Mouse (Mus musculus): ENCODE measurements around the gene Magix. TPM values are rescaled to one million over a fixed set of nuclear protein-coding genes. Genes with fewer than 3 reads are reported as not detected.

Gene Magix
- not detected for polyA plus RNA-seq (2017; shearing (Covaris generic))

GRCm38 (mm10) chrX:7680864-7681263 is at the start of gene Magix:
TSS of gene Magix (minus strand) at chrX:7681251.

DNA sequence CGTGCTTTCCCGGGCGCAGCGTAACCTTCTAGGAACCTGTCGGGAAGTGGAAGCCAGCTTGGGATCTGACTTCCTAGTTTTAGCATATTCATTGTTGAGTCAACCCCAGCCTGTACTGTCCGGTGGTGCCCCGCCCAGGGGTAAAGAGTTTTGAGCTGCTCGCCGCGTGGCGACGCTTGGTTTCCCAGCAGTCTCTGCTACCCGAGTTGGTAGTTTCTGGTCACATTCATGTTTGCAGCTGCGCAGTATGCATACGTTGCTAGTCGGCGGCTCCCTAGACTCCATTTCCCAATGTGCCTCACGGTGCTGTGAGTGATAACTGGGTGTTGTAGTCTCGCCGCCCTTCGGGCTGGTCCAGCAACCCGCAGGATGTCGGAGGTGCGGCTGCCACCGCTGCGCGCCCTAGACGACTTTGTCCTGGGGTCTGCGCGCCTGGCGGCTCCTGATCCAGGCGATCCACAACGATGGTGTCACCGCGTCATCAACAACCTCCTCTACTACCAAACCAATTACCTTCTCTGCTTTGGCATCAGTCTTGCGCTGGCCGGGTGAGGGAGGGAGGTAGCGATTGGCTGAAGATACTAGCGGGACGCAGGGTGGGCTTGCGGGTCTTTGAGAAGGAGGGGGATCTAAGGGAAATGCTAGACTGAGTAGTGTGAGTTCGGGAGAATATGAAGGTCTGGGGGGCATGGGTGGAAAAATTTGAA is 47.3 kb upstream of the Magix start, which contains the start of gene Praf2:
Gene Praf2 (plus strand): TSS at position 225 of the 707 bp plus-strand sequence.

DNA sequence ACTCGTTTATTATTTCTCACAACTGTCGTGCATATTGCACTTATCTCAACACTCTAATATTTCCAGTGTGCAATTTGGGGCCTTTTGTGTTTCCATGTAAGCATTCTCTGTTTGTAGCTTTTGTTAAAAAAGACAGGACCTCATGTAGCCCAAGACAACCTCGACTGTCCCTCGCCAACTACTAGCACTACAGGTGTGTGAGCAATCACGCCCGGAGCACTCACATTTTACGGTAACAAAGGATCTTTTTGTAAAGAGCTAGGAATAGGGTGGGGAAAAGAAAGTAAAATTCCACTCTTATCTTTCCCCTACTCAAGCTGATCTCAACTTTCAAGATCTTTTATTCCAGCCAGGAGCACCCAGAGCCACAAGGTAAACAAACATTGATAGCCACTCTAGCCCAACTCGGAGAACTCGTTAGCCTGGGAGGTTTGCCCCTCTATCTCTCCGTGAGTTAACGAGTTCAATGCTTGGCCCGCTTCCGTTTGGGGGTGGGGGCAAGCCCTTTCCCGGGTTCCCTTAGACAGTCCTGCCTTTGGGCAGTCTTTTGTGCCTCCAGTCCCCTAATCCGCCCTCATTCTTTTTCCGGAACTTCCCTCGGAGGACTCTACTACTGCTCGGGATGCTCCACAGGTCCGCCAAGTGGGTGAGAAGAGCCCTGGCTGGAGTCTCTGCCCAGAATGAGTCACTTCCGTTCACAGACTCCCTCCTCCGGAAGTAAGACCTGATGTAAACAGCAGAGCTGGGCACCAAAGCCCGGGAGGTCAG is 40.6 kb upstream of the Magix start, which contains the start of gene Gm45208:
Gene Gm45208 (plus strand): TSS at position 732 of the 768 bp plus-strand sequence.

DNA sequence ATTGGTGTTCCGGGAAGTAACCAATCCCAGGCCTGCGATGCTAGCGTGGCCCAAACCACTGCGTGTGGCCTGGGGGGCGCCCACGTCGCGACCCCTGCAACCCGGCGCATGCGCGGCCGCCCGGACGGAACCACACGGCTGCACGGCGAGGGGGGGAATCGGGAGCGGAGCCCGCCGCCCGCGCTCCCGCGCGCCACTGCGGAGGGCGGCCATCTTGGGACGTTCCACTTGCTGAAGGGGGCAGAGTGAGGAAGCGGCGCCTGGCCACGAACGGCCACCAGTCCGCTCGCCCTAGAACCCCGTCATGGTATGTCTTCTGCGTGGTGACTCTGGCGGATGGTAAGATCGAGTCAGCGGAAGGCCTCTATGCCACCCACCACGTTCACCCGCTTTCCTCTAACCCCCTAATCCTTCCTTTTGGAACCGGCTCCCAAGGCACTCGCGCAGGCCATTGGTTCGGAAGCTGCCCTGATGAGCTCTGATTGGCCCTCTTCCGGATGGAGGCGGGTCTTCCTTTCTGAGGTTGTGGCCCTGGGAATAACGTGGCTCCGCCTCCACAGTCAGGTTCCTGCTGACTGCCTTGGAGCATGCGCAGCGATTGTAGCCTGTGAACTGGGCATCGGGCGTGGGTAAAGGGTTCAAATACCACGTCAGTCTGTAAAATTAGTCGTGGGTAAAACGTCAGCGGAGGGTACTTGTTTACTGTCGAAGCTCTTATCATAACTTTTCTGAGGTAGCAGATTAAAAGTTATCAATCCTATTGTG is 33.3 kb upstream of the Magix start, which contains the start of gene Wdr45:
Gene Wdr45 (plus strand): TSS at position 199 of the 765 bp plus-strand sequence.

GRCm38 (mm10) chrX:7696954-7697381 is 15.9 kb upstream of the Magix start, which contains the start of gene Gpkow:
TSS of gene Gpkow (plus strand) at chrX:7697131.

GRCm38 (mm10) chrX:7670921-7671623 is 10.0 kb downstream of the Magix start, which contains the start of gene Plp2:
TSS of gene Plp2 (minus strand) at chrX:7671390.

DNA sequence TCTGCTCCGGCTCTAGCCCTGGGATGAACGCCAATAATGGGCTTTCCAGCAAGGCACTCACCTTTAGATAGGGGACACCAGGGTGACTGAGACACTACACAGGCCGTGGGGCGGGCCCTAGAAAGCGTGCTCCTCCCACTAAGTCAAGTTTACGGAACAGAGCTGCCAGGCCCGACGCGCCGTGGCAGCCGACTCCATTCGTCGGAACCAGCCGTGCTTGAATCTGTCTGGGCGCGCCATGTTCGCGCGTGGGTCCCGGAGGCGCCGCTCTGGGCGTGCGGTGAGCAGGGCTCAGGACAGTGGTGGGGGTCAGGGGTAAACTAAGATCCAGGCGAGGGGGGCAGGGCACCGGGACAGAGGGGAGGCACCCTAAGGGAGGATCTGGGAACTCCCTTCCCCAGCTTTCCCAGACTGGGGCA is 23.8 kb downstream of the Magix start, which contains the start of gene Prickle3:
Gene Prickle3 (plus strand): TSS at position 40 of the 419 bp plus-strand sequence.

DNA sequence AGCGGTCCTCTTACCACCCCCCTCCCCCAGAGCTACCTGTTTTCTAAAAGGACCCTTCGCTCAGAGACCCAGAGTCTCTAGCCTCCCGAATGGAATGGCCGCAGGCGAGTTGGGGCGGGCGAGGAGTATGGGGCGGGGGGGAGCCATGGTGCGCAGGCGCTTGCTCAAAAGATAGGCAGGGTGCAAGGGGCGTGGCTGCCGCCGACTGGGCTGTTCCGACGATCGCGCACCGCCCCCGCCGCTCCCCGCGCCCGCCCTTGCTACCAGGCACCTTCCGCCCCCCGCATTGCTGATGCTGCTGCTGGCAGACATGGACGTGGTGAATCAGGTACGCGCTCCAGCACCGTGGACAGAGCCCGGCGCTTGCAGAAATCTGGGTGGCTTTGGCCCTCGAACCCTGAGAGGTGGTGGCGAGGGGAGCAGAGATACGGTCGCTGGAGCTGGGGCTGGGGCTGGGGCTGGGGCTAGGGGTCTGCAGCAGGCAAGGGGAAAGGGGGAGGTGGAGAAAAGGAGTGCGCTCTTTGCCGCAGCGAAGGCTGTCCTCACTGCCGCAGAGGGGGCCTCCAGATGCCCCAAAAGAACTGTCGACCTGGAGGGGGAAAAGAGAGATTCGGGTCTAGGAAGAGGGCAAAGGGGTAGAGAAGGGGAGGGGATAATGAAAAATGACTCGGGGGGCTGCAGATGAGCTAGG is 42.5 kb downstream of the Magix start, which contains the start of gene Syp:
Gene Syp (plus strand): TSS at position 71 of the 691 bp plus-strand sequence.

Other genes starting within 250 kb of the Magix start
- 94.7 TPM for gene Foxp3, start 107.6 kb downstream of the Magix start, polyA plus RNA-seq (2017; shearing (Covaris generic))
- 9.1 TPM for gene Ppp1r3f, start 107.0 kb downstream of the Magix start, polyA plus RNA-seq (2017; shearing (Covaris generic))
- gene Ccdc22, start 75.7 kb downstream of the Magix start, polyA plus RNA-seq (2017; shearing (Covaris generic)) = 30.6 TPM
- gene Cacna1f, start 74.2 kb downstream of the Magix start, polyA plus RNA-seq (2017; shearing (Covaris generic)) = not detected
- 18.7 TPM for gene Syp, start 42.8 kb downstream of the Magix start, polyA plus RNA-seq (2017; shearing (Covaris generic))
- gene Prickle3, start 24.0 kb downstream of the Magix start, polyA plus RNA-seq (2017; shearing (Covaris generic)) = 43.5 TPM
- 122 TPM for gene Plp2, start 9.9 kb downstream of the Magix start, polyA plus RNA-seq (2017; shearing (Covaris generic))
- 87.5 TPM for gene Gpkow, start 15.9 kb upstream of the Magix start, polyA plus RNA-seq (2017; shearing (Covaris generic))
- gene Wdr45, start 33.1 kb upstream of the Magix start, polyA plus RNA-seq (2017; shearing (Covaris generic)) = 79.9 TPM
- not detected for gene Gm45208, start 41.0 kb upstream of the Magix start, polyA plus RNA-seq (2017; shearing (Covaris generic))
- 40.0 TPM for gene Praf2, start 47.2 kb upstream of the Magix start, polyA plus RNA-seq (2017; shearing (Covaris generic))
- gene Ccdc120, start 69.7 kb upstream of the Magix start, polyA plus RNA-seq (2017; shearing (Covaris generic)) = 0.29 TPM
- gene Tfe3, start 81.3 kb upstream of the Magix start, polyA plus RNA-seq (2017; shearing (Covaris generic)) = 55.8 TPM
- gene Gripap1, start 108.5 kb upstream of the Magix start, polyA plus RNA-seq (2017; shearing (Covaris generic)) = 120 TPM
- 1.6 TPM for gene Kcnd1, start 141.0 kb upstream of the Magix start, polyA plus RNA-seq (2017; shearing (Covaris generic))
- gene Otud5, start 160.1 kb upstream of the Magix start, polyA plus RNA-seq (2017; shearing (Covaris generic)) = 22.0 TPM
- 85.7 TPM for gene Pim2, start 197.0 kb upstream of the Magix start, polyA plus RNA-seq (2017; shearing (Covaris generic))
- 44.9 TPM for gene Slc35a2, start 202.8 kb upstream of the Magix start, polyA plus RNA-seq (2017; shearing (Covaris generic))
- 158 TPM for gene Pqbp1, start 218.0 kb upstream of the Magix start, polyA plus RNA-seq (2017; shearing (Covaris generic))
- gene Timm17b, start 218.1 kb upstream of the Magix start, polyA plus RNA-seq (2017; shearing (Covaris generic)) = 162 TPM
- not detected for gene Gm10491, start 226.6 kb upstream of the Magix start, polyA plus RNA-seq (2017; shearing (Covaris generic))
- gene Gm10490, start 228.3 kb upstream of the Magix start, polyA plus RNA-seq (2017; shearing (Covaris generic)) = not detected
- not detected for gene Pcsk1n, start 238.6 kb upstream of the Magix start, polyA plus RNA-seq (2017; shearing (Covaris generic))
- not detected for gene Eras, start 247.4 kb upstream of the Magix start, polyA plus RNA-seq (2017; shearing (Covaris generic))